Mouse (Mus musculus) CH12.LX (cell line): ENCODE data around the gene Gatad2a. TPM values are rescaled to one million over a fixed set of nuclear protein-coding genes. Genes with fewer than 3 reads are reported as not detected.

Experiments used
- DNase-seq: peaks from one replicate; pipeline ENCODE4 v3.0.0-alpha.2; 2013; ENCODE audit errors: extremely low read depth
- H3K27ac ChIP-seq: 2 replicates; pipeline ENCODE4 v1.5.1; 2012; ENCODE audit warnings: low read depth, mild to moderate bottlenecking, control low read depth, moderate library complexity; ENCODE audit not compliant: insufficient read depth
- H3K27me3 ChIP-seq: replicated peaks from 2 replicates; pipeline ENCODE3; 2012; ENCODE audit warnings: inconsistent platforms
- H3K36me3 ChIP-seq, 2 experiments: replicated peaks in 1 of 2; 2 replicates each; pipeline versions ENCODE3 to v1.6.1; 2012; ENCODE audit warnings: inconsistent platforms in 1 of 2, low read length in 1 of 2, mild to moderate bottlenecking in 1 of 2, mixed read lengths in 1 of 2, moderate library complexity in 1 of 2; ENCODE audit not compliant: control insufficient read depth in 1 of 2, insufficient read depth in 1 of 2
- H3K4me1 ChIP-seq, 2 experiments: 2 replicates each; pipeline ENCODE4 v1.6.1; 2012; ENCODE audit warnings: inconsistent platforms in 1 of 2, moderate library complexity in 1 of 2; ENCODE audit not compliant: insufficient read depth in 2 of 2, control insufficient read depth in 1 of 2
- H3K4me2 ChIP-seq: 2 replicates; pipeline ENCODE4 v1.6.1; 2012; ENCODE audit warnings: low read depth, mild to moderate bottlenecking, control low read depth; ENCODE audit not compliant: poor library complexity, insufficient read depth, severe bottlenecking
- H3K4me3 ChIP-seq, 3 experiments: fragments of 150-350 bp in 1 of 3; sonication (generic) in 1 of 3; replicated peaks in 1 of 3; 2 replicates each; pipeline versions ENCODE3 to v1.5.1; 2011 to 2012; ENCODE audit warnings: low read depth in 2 of 3, low read length in 2 of 3, mild to moderate bottlenecking in 2 of 3, moderate library complexity in 2 of 3, control low read depth in 1 of 3, improper control_type of control experiment in 1 of 3, inconsistent platforms in 1 of 3, mixed read lengths in 1 of 3; ENCODE audit not compliant: poor library complexity in 1 of 3
- H3K79me2 ChIP-seq: replicated peaks from 2 replicates; pipeline ENCODE4 v1.6.1; 2012; ENCODE audit warnings: mild to moderate bottlenecking, moderate library complexity; ENCODE audit not compliant: control insufficient read depth, poor library complexity, insufficient read depth, severe bottlenecking; ENCODE audit errors: extremely low read depth
- H3K9ac ChIP-seq: 2 replicates; pipeline ENCODE4 v1.6.1; 2012; ENCODE audit warnings: low read depth, mild to moderate bottlenecking, control low read depth, moderate library complexity; ENCODE audit not compliant: insufficient read depth
- H3K9me3 ChIP-seq: replicated peaks from 2 replicates; pipeline ENCODE3; 2012; ENCODE audit warnings: low read length, inconsistent platforms, mixed read lengths
- CHD2 ChIP-seq: IDR thresholded peaks from 2 replicates; pipeline ENCODE4 v1.6.1; 2011; ENCODE audit warnings: low read length, improper control_type of control experiment
- ELF1 ChIP-seq: IDR thresholded peaks from 2 replicates; pipeline ENCODE4 v1.6.1; 2014; ENCODE audit warnings: low read depth, mild to moderate bottlenecking, inconsistent platforms, low read length, improper control_type of control experiment
- ETS1 ChIP-seq: conservative IDR thresholded peaks from 2 replicates; pipeline ENCODE4 v1.6.1; 2012; ENCODE audit warnings: low read depth, mild to moderate bottlenecking, inconsistent platforms, low read length, improper control_type of control experiment, moderate library complexity
- GABPA ChIP-seq: IDR thresholded peaks from 2 replicates; pipeline ENCODE4 v1.6.1; 2012; ENCODE audit warnings: low read depth, low read length, improper control_type of control experiment, inconsistent platforms; ENCODE audit not compliant: insufficient replicate concordance
- IRF4 ChIP-seq: IDR thresholded peaks from 2 replicates; pipeline ENCODE4 v1.6.1; 2014; ENCODE audit warnings: low read depth, mild to moderate bottlenecking, inconsistent platforms, low read length, improper control_type of control experiment
- JUN ChIP-seq: IDR thresholded peaks from 2 replicates; pipeline ENCODE4 v1.6.1; 2011; ENCODE audit warnings: low read depth, mild to moderate bottlenecking, low read length, improper control_type of control experiment, moderate library complexity; ENCODE audit not compliant: insufficient read depth
- KAT2A ChIP-seq: IDR thresholded peaks from 2 replicates; pipeline ENCODE4 v1.6.1; 2012; ENCODE audit warnings: low read length, improper control_type of control experiment, inconsistent platforms; ENCODE audit not compliant: insufficient replicate concordance
- MAFK ChIP-seq: IDR thresholded peaks from 2 replicates; pipeline ENCODE4 v1.6.1; 2011; ENCODE audit warnings: low read length, improper control_type of control experiment; ENCODE audit not compliant: insufficient replicate concordance
- MAX ChIP-seq: IDR thresholded peaks from 2 replicates; pipeline ENCODE4 v1.6.1; 2011; ENCODE audit warnings: low read length, improper control_type of control experiment
- MAZ ChIP-seq: IDR thresholded peaks from 2 replicates; pipeline ENCODE4 v1.6.1; 2012; ENCODE audit warnings: low read depth, mild to moderate bottlenecking, inconsistent platforms, low read length, improper control_type of control experiment, moderate library complexity
- NELFE ChIP-seq: IDR thresholded peaks from 2 replicates; pipeline ENCODE4 v1.6.1; 2011; ENCODE audit warnings: low read depth, low read length, improper control_type of control experiment
- PAX5 ChIP-seq: IDR thresholded peaks from 2 replicates; pipeline ENCODE4 v1.6.1; 2012; ENCODE audit warnings: low read length, inconsistent platforms, mixed read lengths
- TCF12 ChIP-seq: IDR thresholded peaks from 2 replicates; pipeline ENCODE4 v1.6.1; 2014; ENCODE audit warnings: low read depth, mild to moderate bottlenecking, inconsistent platforms, low read length, improper control_type of control experiment
- USF1 ChIP-seq: IDR thresholded peaks from 2 replicates; pipeline ENCODE4 v1.6.1; 2014; ENCODE audit warnings: low read depth, mild to moderate bottlenecking, inconsistent platforms, low read length, improper control_type of control experiment
- USF2 ChIP-seq: conservative IDR thresholded peaks from 2 replicates; pipeline ENCODE4 v1.6.1; 2011; ENCODE audit warnings: low read depth, low read length, improper control_type of control experiment
- ZKSCAN1 ChIP-seq: IDR thresholded peaks from 2 replicates; pipeline ENCODE4 v1.6.1; 2012; ENCODE audit warnings: low read depth, inconsistent platforms, low read length, improper control_type of control experiment, borderline replicate concordance
- ZMIZ1 ChIP-seq: IDR thresholded peaks from 2 replicates; pipeline ENCODE4 v1.6.1; 2012; ENCODE audit warnings: low read depth, mild to moderate bottlenecking, inconsistent platforms, low read length, improper control_type of control experiment
- dilution Hi-C: fragments of 300-500 bp; cut with MboI; formaldehyde crosslinking; loops from 2 replicates; pipeline ENCODE4 v1.14.3; 2020; ENCODE audit warnings: low sequenced_read_pairs; ENCODE audit not compliant: extremely low pct_unique_long_range_greater_than_20kb, extremely low pct_ligation_motif_present
- in situ Hi-C: fragments of 300-500 bp; cut with MboI; formaldehyde crosslinking; loops from 3 replicates; pipeline ENCODE4 v1.14.3; 2019; ENCODE audit warnings: low sequenced_read_pairs, low pct_ligation_motif_present, low pct_unique_long_range_greater_than_20kb, mixed read lengths
- polyA plus RNA-seq: library from polyadenylated mRNA; unstranded; fragments of >175 nt; gene quantifications from 2 replicates; pipeline ENCODE4 v1.2.1, GENCODE M21; 2012; ENCODE audit warnings: low read depth; ENCODE audit not compliant: insufficient read length
- total RNA-seq, 2 experiments: library from RNA; depleted of rRNA; stranded (reverse); fragments of 300-350 nt in 1 of 2; fragments of >200 nt in 1 of 2; gene quantifications; 2 replicates each; pipeline ENCODE4 v1.2.3; 2012 to 2014

Gatad2a gene
- total and polyA plus RNA-seq, 3 experiments = 35.7 to 95.1 (median 70.8) TPM

DNA sequence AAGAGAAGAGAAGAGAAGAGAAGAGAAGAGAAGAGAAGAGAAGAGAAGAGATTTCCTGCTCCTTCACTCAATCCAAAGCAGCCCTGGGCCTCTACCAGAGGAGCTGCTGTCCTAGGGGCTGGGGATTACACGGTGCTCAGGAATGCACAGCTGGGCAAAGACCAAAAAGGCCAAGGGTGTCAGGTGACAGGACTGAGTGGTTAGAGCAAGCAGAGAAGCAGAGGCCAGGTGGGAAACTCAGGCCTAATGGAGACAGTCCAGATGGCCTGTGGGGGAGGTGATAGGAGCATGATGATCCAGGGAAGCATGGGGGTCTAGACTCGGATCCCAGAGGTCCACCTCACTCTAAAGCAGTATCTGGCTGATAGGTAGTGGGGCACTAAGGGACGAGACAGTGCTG is 56.6 kb downstream of the Gatad2a start:
- Histone ChIP-seq H3K4me2 (peak overlapping the region; percentile 32), H3K79me2 (peaks cover 44% of the 10 kb centered on the region), H3K27ac (peak overlapping the region; percentile 70), H3K4me1 (peaks cover 38 to 88% of the 10 kb centered on the region in 2 experiments), H3K36me3 (peaks cover 23 to 69% of the 10 kb centered on the region in 2 experiments), H3K27me3 (no peaks in the 10 kb centered on the region), H3K4me3 (no peak overlapping the region), H3K9ac (0 out of 2 replicates have a peak overlapping the region, but pooled peaks have one; percentile 19), H3K9me3 (no peaks in the 10 kb centered on the region)
- no peak for TF ChIP-seq PAX5
- peak; percentile 41; the same call in 1 of the 2 replicates for TF ChIP-seq TCF12
- dilution Hi-C loops (no loop called here), in situ Hi-C loops (no loop called here)
- DNase-seq = no peak

DNA sequence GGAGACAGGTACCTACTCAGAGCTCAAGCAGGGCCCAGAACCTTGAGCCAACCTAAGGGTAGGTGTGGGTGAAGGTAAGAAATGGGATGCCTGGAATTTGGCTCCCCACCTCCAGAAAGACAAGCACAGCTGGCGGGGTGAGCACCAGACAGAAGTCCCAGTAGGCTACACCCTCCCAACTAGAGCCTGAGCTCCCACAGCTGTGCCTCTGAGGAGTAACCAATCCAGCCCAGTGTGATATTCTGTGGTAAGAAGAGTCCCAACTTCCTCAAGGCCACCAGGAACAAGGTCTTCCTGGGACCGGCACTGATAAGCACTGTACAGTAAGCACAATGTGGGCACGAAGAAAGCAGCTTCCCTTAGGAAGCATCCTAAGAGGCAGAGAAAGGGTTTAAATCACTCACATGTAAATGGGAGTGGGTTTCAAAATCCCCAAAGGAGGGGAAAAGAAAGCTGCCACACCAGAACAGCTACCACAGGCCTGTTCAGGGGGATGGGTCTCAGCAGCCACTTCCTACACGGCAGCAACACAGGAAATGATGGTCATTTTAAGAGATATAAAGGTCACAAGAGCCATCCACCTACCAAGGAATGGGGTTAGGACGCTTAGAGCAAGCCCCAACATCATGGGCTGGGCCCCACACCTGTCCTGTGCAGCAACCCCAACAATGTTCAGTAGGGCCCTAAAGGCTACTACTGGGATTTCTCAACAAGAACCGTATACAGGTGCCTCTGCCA is 57.8 kb downstream of the Gatad2a start:
- Histone ChIP-seq H3K9me3 (no peaks in the 10 kb centered on the region), H3K9ac (peak overlapping the region; percentile 7; the same call in 1 of the 2 replicates), H3K27me3 (no peaks in the 10 kb centered on the region), H3K79me2 (peaks cover 43% of the 10 kb centered on the region), H3K4me2 (0 out of 2 replicates have a peak overlapping the region, but pooled peaks have one; percentile 17), H3K4me3 (no peak overlapping the region), H3K4me1 (peaks cover 38 to 84% of the 10 kb centered on the region in 2 experiments)
- dilution Hi-C loops = no loop called here
- TF ChIP-seq GABPA = no peak
- TF ChIP-seq ELF1 = peak; percentile 54
- no peak for TF ChIP-seq MAFK
- TF ChIP-seq, all 38 proteins: peak for 1
- H3K36me3 ChIP-seq = peaks cover 27 to 70% of the 10 kb centered on the region in 2 experiments
- peak overlapping the region; percentile 65 for H3K27ac ChIP-seq
- no peak for DNase-seq
- in situ Hi-C loops = no loop called here

DNA sequence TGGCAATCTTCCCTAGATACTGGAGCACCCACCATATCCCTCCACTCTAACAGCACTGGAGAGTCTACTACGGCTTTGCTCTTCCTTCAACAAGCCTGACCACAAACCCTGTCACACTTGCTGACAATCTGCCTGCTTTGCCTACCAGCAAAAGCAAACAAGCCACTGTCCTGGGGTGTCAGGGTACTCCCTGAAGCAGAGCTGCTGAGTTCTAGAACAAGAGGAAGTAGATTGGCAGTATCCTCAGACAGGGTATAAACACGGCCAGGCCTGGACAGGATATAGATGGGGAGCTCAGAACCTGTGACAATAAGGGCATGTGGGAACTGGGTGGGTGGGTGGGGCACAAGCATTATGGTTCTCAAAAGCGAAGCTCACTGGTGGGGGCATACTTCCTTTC is 58.7 kb downstream of the Gatad2a start:
- Histone ChIP-seq H3K27me3 (no peaks in the 10 kb centered on the region), H3K9me3 (no peaks in the 10 kb centered on the region), H3K4me1 (peaks cover 38 to 77% of the 10 kb centered on the region in 2 experiments), H3K4me2 (0 out of 2 replicates have a peak overlapping the region, but pooled peaks have one; percentile 5), H3K27ac (peak overlapping the region; percentile 11; the same call in 1 of the 2 replicates), H3K79me2 (peaks cover 38% of the 10 kb centered on the region), H3K4me3 (no peak overlapping the region)
- peak; percentile 41 for DNase-seq
- dilution Hi-C loops = no loop called here
- TF ChIP-seq ZKSCAN1 = no peak
- no peak for TF ChIP-seq USF1
- no peak for TF ChIP-seq USF2
- TF ChIP-seq IRF4 = no peak
- TF ChIP-seq MAZ = no peak
- TF ChIP-seq JUN = no peak
- TF ChIP-seq NELFE = no peak
- TF ChIP-seq CHD2 = no peak
- no peak for TF ChIP-seq ZMIZ1
- TF ChIP-seq KAT2A = no peak
- no peak for TF ChIP-seq MAX
- TF ChIP-seq ETS1 = no peak
- TF ChIP-seq, all 38 proteins: peak for 0
- peaks cover 28 to 70% of the 10 kb centered on the region in 2 experiments for H3K36me3 ChIP-seq
- in situ Hi-C loops = no loop called here
- H3K9ac ChIP-seq = no peak overlapping the region
